Mouse (Mus musculus): ENCODE results near the gene Cyp2a4. TPM values are rescaled to one million over a fixed set of nuclear protein-coding genes. Genes with fewer than 3 reads are reported as not detected.

Gene Cyp2a4
- total and polyA plus RNA-seq, 3 experiments, result not detected

Other genes with a start within 250 kb of the Cyp2a4 start
- not detected for gene Cyp2b13, start 245.7 kb upstream of the Cyp2a4 start, total RNA-seq (2021)
- not detected in 2 replicates for gene Cyp2b13, start 245.7 kb upstream of the Cyp2a4 start, polyA plus RNA-seq (2012; rRNA removed)
- gene Cyp2b9, start 133.8 kb upstream of the Cyp2a4 start, total RNA-seq (2021), result not detected
- gene Cyp2b9, start 133.8 kb upstream of the Cyp2a4 start, polyA plus RNA-seq (2012; rRNA removed), result 0.15 TPM in 1 of 2 replicates, not detected in the other
- not detected for gene Vmn1r184, start 46.8 kb upstream of the Cyp2a4 start, total RNA-seq (2021)
- not detected in 2 replicates for gene Vmn1r184, start 46.8 kb upstream of the Cyp2a4 start, polyA plus RNA-seq (2012; rRNA removed)
- gene Nlrp9c, start 96.5 kb downstream of the Cyp2a4 start, total RNA-seq (2021), result not detected
- gene Nlrp9c, start 96.5 kb downstream of the Cyp2a4 start, polyA plus RNA-seq (2012; rRNA removed), result not detected in 2 replicates
- gene Nlrp4a, start 127.9 kb downstream of the Cyp2a4 start, total RNA-seq (2021), result not detected
- gene Nlrp4a, start 127.9 kb downstream of the Cyp2a4 start, polyA plus RNA-seq (2012; rRNA removed), result not detected in 2 replicates
- not detected for gene Nlrp9a, start 227.9 kb downstream of the Cyp2a4 start, total RNA-seq (2021)
- gene Nlrp9a, start 227.9 kb downstream of the Cyp2a4 start, polyA plus RNA-seq (2012; rRNA removed), result not detected in 2 replicates

All from heart, adult 2 months (tissue).